Mouse (Mus musculus): ENCODE data around the gene Sema6b. TPM values are rescaled to one million over a fixed set of nuclear protein-coding genes. Genes with fewer than 3 reads are reported as not detected.
"Not testable (repeated sequence)": the region's sequence is repeated elsewhere in the genome, so short reads cannot be mapped to it uniquely, and the experiment has no call there.

Sema6b gene
- total and polyA plus RNA-seq, 3 experiments: 0.71 to 2.2 (median 1.3) TPM

- TF ChIP-seq USF1 (IDR thresholded peaks at IDR 0.05; ENCODE audit: low read depth, low read length) (no peak), ETS1 (conservative IDR thresholded peaks at IDR 0.05; ENCODE audit: low read depth, low read length) (no peak), TCF12 (IDR thresholded peaks at IDR 0.05; ENCODE audit: low read depth, low read length) (no peak; the same call in 1 of the 2 replicates), PAX5 (IDR thresholded peaks at IDR 0.05; ENCODE audit: low read length) (no peak), BHLHE40 (IDR thresholded peaks at IDR 0.05; ENCODE audit: low read depth, low read length) (peak; percentile 86), RAD21 (IDR thresholded peaks at IDR 0.05; ENCODE audit: low read depth, low read length) (no peak), ZNF384 (IDR thresholded peaks at IDR 0.05; ENCODE audit: low read depth, low read length) (no peak), MAFK (IDR thresholded peaks at IDR 0.05; ENCODE audit: insufficient replicate concordance, low read length) (no peak), RCOR1 (conservative IDR thresholded peaks at IDR 0.05; ENCODE audit: low read depth, low read length) (no peak), NRF1 (IDR thresholded peaks at IDR 0.05; ENCODE audit: low read depth, low read length) (peak; percentile 56), ELF1 (IDR thresholded peaks at IDR 0.05; ENCODE audit: low read depth, low read length) (peak; percentile 70)
These were observed 61.0 kb downstream of the Sema6b start, which contains the start of gene Hdgfl2 (continued) for GRCm38 (mm10) chr17:56078880-56079795.

GRCm38 (mm10) chr17:56078361-56078760 lies 61.8 kb downstream of the Sema6b start:
- peak overlapping the region; percentile 42; the same call in 1 of the 2 replicates for H3K9ac ChIP-seq (ENCODE audit: insufficient read depth, low read depth)
- H3K4me1 ChIP-seq (ENCODE audit: control insufficient read depth in 1 of 2, insufficient read depth in 2 of 2): peaks cover 3 to 52% of the 10 kb centered on the region in 2 experiments; a peak in 3 of 4 replicates
- H3K36me3 ChIP-seq (replicated peaks in 1 of 2; ENCODE audit: control insufficient read depth in 1 of 2, insufficient read depth in 1 of 2, low read length in 1 of 2): peaks cover 2 to 18% of the 10 kb centered on the region in 2 experiments
- peak overlapping the region; percentile 34 for H3K4me2 ChIP-seq (ENCODE audit: insufficient read depth, low read depth, poor library complexity, severe bottlenecking)
- DNase-seq (ENCODE audit: extremely low read depth); H3K27me3 ChIP-seq (replicated peaks); H3K27ac ChIP-seq (ENCODE audit: insufficient read depth, low read depth); dilution Hi-C loops (cut with MboI; ENCODE audit: extremely low pct_ligation_motif_present, extremely low pct_unique_long_range_greater_than_20kb, low sequenced_read_pairs); H3K9me3 ChIP-seq (replicated peaks; ENCODE audit: low read length): not testable (repeated sequence)
- peak overlapping the region in 2 of 3 experiments; percentile 46 to 50 for H3K4me3 ChIP-seq (replicated peaks in 1 of 3; ENCODE audit: low read depth in 2 of 3, low read length in 2 of 3, poor library complexity in 1 of 3)
- in situ Hi-C loops (cut with MboI; ENCODE audit: low pct_ligation_motif_present, low pct_unique_long_range_greater_than_20kb, low sequenced_read_pairs): loop anchor here (5.0 kb wide), 1 partner anchor 36 kb away; the partner anchor contains the start of gene Chaf1a
- H3K79me2 ChIP-seq (replicated peaks; ENCODE audit: control insufficient read depth, extremely low read depth, insufficient read depth, poor library complexity, severe bottlenecking): peaks cover 20% of the 10 kb centered on the region

GRCm38 (mm10) chr17:56077523-56077922 lies 62.6 kb downstream of the Sema6b start:
- in situ Hi-C loops (cut with MboI; ENCODE audit: low pct_ligation_motif_present, low pct_unique_long_range_greater_than_20kb, low sequenced_read_pairs) (loop anchor here (5.0 kb wide), 1 partner anchor 35 kb away; the partner anchor contains the start of gene Chaf1a), dilution Hi-C loops (cut with MboI; ENCODE audit: extremely low pct_ligation_motif_present, extremely low pct_unique_long_range_greater_than_20kb, low sequenced_read_pairs) (no loop called here)
- TF ChIP-seq MEF2A (IDR thresholded peaks at IDR 0.05; ENCODE audit: borderline replicate concordance, low read depth, low read length): no peak
- TF ChIP-seq CHD1 (IDR thresholded peaks at IDR 0.05; ENCODE audit: low read depth, low read length): no peak
- TF ChIP-seq E2F4 (IDR thresholded peaks at IDR 0.05; ENCODE audit: insufficient replicate concordance, low read depth, low read length): no peak
- no peak for TF ChIP-seq MXI1 (IDR thresholded peaks at IDR 0.05; ENCODE audit: low read depth, low read length)
- peak in 1 of 2 experiments; percentile 5; a peak in 1 of 4 replicates for TF ChIP-seq CTCF (conservative IDR thresholded peaks at IDR 0.05 in 1 of 2, IDR thresholded peaks at IDR 0.05 in 1 of 2; ENCODE audit: low read depth in 2 of 2, low read length in 2 of 2)
- no peak for DNase-seq (ENCODE audit: extremely low read depth)
- Histone ChIP-seq H3K79me2 (replicated peaks; ENCODE audit: control insufficient read depth, extremely low read depth, insufficient read depth, poor library complexity, severe bottlenecking) (peaks cover 20% of the 10 kb centered on the region), H3K9ac (ENCODE audit: insufficient read depth, low read depth) (no peak overlapping the region), H3K36me3 (replicated peaks in 1 of 2; ENCODE audit: control insufficient read depth in 1 of 2, insufficient read depth in 1 of 2, low read length in 1 of 2) (peaks cover 5 to 18% of the 10 kb centered on the region in 2 experiments), H3K27ac (ENCODE audit: insufficient read depth, low read depth) (no peak overlapping the region), H3K4me1 (ENCODE audit: control insufficient read depth in 1 of 2, insufficient read depth in 2 of 2) (peaks cover 3 to 46% of the 10 kb centered on the region in 2 experiments; a peak in 3 of 4 replicates), H3K4me2 (ENCODE audit: insufficient read depth, low read depth, poor library complexity, severe bottlenecking) (no peak overlapping the region), H3K27me3 (replicated peaks) (no peaks in the 10 kb centered on the region), H3K9me3 (replicated peaks; ENCODE audit: low read length) (no peaks in the 10 kb centered on the region), H3K4me3 (replicated peaks in 1 of 3; ENCODE audit: low read depth in 2 of 3, low read length in 2 of 3, poor library complexity in 1 of 3) (no peak overlapping the region)
